ENCODE assay signal across 22 mouse cellular contexts in genomic region chr2:129164815-129165214, GRCm38 (mm10).
"Had no signal": no experiment of that assay in that cellular context is flagged by ENCODE, and none has a peak within 500 bp of the region (broad histone marks: within the 10 kb centered on the region; RNA-seq: fewer than 3 reads in every experiment).

No protein-coding gene starts in this region.

- DNase-seq: gastrocnemius, postnatal 14 days; gastrocnemius, postnatal 36 days; heart, adult 2 months; heart, postnatal 14 days; heart, postnatal 36 days; kidney, adult 11 months; kidney, adult 8-10 months; kidney, postnatal 10 days; kidney, postnatal 25 days; kidney, postnatal 4 days; liver had no signal

- H3K4me1 ChIP-seq: hindbrain, embryonic 13.5 days; hindbrain, embryonic 15.5 days; limb, embryonic 10.5 days; limb, embryonic 12.5 days had no signal

- H3K9ac ChIP-seq: heart, embryonic 13.5 days; heart, embryonic 15.5 days; hindbrain, embryonic 13.5 days; hindbrain, embryonic 15.5 days; limb, embryonic 12.5 days had no signal

- H3K27ac ChIP-seq: heart, adult 2 months; heart, embryonic 13.5 days; heart, embryonic 15.5 days; hindbrain, embryonic 13.5 days; hindbrain, embryonic 15.5 days; hindbrain, postnatal 0 days; layer of hippocampus, adult 2 months; left cerebral cortex, adult 2 months; limb, embryonic 10.5 days; limb, embryonic 12.5 days had no signal

- H3K9me3 ChIP-seq: hindbrain, embryonic 13.5 days; hindbrain, embryonic 15.5 days; limb, embryonic 10.5 days; limb, embryonic 12.5 days had no signal

- ATAC-seq: hindbrain, postnatal 0 days; intestine, embryonic 16.5 days had no signal

- H3K4me3 ChIP-seq: heart, adult 2 months; heart, embryonic 13.5 days; heart, embryonic 15.5 days; hindbrain, embryonic 13.5 days; hindbrain, embryonic 15.5 days; layer of hippocampus, adult 2 months; left cerebral cortex, adult 2 months; limb, embryonic 10.5 days; limb, embryonic 12.5 days had no signal

- H3K36me3 ChIP-seq: heart, embryonic 13.5 days; heart, embryonic 15.5 days; hindbrain, embryonic 13.5 days; hindbrain, embryonic 15.5 days; limb, embryonic 10.5 days; limb, embryonic 12.5 days had no signal

- H3K4me2 ChIP-seq: heart, embryonic 13.5 days; heart, embryonic 15.5 days; hindbrain, embryonic 13.5 days; hindbrain, embryonic 15.5 days; limb, embryonic 12.5 days; liver, embryonic 11.5 days had no signal

- H3K27me3 ChIP-seq: heart, embryonic 13.5 days; heart, embryonic 15.5 days; hindbrain, embryonic 13.5 days; hindbrain, embryonic 15.5 days; limb, embryonic 12.5 days had no signal
